In genomic region chr3:89250435-89251040, GRCm38 (mm10) we compare ENCODE assay signal across 8 mouse cellular contexts. TPM values are rescaled to one million over a fixed set of nuclear protein-coding genes. Genes with fewer than 3 reads are reported as not detected.
DNase-seq lines count a peak whose midpoint lies in the region; ATAC-seq and TF ChIP-seq lines count a peak whose summit lies in the region.

No protein-coding gene starts in this region.

- TF ChIP-seq EP300 in liver, embryonic 14.5 days (IDR thresholded peaks at IDR 0.05; ENCODE audit: low read depth), result no peak

- H3K4me1 ChIP-seq in liver, embryonic 14.5 days (replicated peaks; ENCODE audit: control insufficient read depth in 2 of 2, insufficient read depth in 2 of 2, low read length in 1 of 2), result peaks cover 9 to 14% of the 10 kb centered on the region in 2 experiments

- no peak overlapping the region for H3K9ac ChIP-seq in liver, embryonic 14.5 days (replicated peaks)

- DNase-seq in left cerebral cortex, adult 2 months (ENCODE audit: extremely low spot score in 1 of 2, low spot score in 2 of 2), result peak in 1 of 2 experiments; percentile 47
- no peak for DNase-seq in left cerebral cortex, adult 8-10 months (ENCODE audit: low spot score in 2 of 2)
- peak; percentile 48 for DNase-seq in MEL-GATA-1-ER (ENCODE audit: extremely low read depth, low read depth)
- peak; percentile 84 for DNase-seq in embryo, embryonic 10 days (ENCODE audit: low spot score)
- peak; percentile 74 to 77 for DNase-seq in heart, postnatal 14 days
- no peak for DNase-seq in liver, embryonic 14.5 days (ENCODE audit: low read depth in 3 of 3, low spot score in 3 of 3)
- peak; percentile 78 to 81 for DNase-seq in spleen, postnatal 36 days (ENCODE audit: low spot score in 2 of 2)
- DNase-seq in left cerebral cortex, adult 9 months (ENCODE audit: low spot score in 2 of 2), result no peak

- peak overlapping the region; percentile 1; the same call in 1 of the 2 replicates for H3K27ac ChIP-seq in left cerebral cortex, adult 2 months
- H3K27ac ChIP-seq in liver, embryonic 14.5 days, result no peak overlapping the region

- TF ChIP-seq CTCF in left cerebral cortex, adult 2 months (IDR thresholded peaks at IDR 0.05), result peak; percentile 74
- TF ChIP-seq CTCF in liver, embryonic 14.5 days (IDR thresholded peaks at IDR 0.05; ENCODE audit: low read depth), result peak; percentile 80

- H3K9me3 ChIP-seq in liver, embryonic 14.5 days (ENCODE audit: control insufficient read depth, low read length), result no peaks in the 10 kb centered on the region

- H3K36me3 ChIP-seq in liver, embryonic 14.5 days (replicated peaks; ENCODE audit: control insufficient read depth, insufficient read depth, low read depth), result no peaks in the 10 kb centered on the region

- H3K27me3 ChIP-seq in liver, embryonic 14.5 days (ENCODE audit: control insufficient read depth, insufficient read depth, low read length), result peaks cover 13% of the 10 kb centered on the region

- H3K4me3 ChIP-seq in left cerebral cortex, adult 2 months, result no peak overlapping the region
- no peak overlapping the region for H3K4me3 ChIP-seq in liver, embryonic 14.5 days (ENCODE audit: insufficient read depth in 1 of 2, low read depth in 2 of 2, low read length in 2 of 2)

- 12% methylated on average over 7 of the region's 7 CpGs for WGBS in liver, embryonic 14.5 days (ENCODE audit: insufficient replicate concordance)

- no peak for ATAC-seq in liver, embryonic 14.5 days (ENCODE audit: insufficient read depth)

- no peak overlapping the region for H3K4me2 ChIP-seq in liver, embryonic 14.5 days (ENCODE audit: low read depth)

- intact Hi-C loops in left cerebral cortex, adult 2 months (cut with DNase I), result loop anchor here (1.0 to 2.0 kb wide), 2 partner anchors 32 to 58 kb away; no protein-coding TSS in a partner anchor
- intact Hi-C loops in heart, postnatal 14 days (cut with DNase I), result loop anchor here (1.0 to 2.0 kb wide), 3 partner anchors 16 to 58 kb away; no protein-coding TSS in a partner anchor

RNA-seq across cellular contexts. Expression of gene Trim46, which starts 4.4 kb away (rescaled TPM):
- total RNA-seq in left cerebral cortex, adult 2 months (2021), result 10 to 100 TPM; 82.8 to 85.1 TPM
- 10 to 100 TPM; 66.2 to 74.6 (median 68.4) TPM for total RNA-seq in left cerebral cortex, adult 8-10 months (2022)
- under 1 TPM; 0.68 to 0.76 TPM for total RNA-seq in heart, postnatal 14 days (2021)
- polyA plus RNA-seq in liver, embryonic 14.5 days (2012; rRNA removed), result 0.29 and 0.41 TPM in 2 replicates
- polyA plus RNA-seq in liver, embryonic 14.5 days (2014; fragmentation: Nextera tagmentation; extraction: Ambion mirVana), result 0.05 TPM in 1 of 2 replicates, not detected in the other

RNA-seq across cellular contexts. Expression of gene Krtcap2, which starts 4.8 kb away (rescaled TPM):
- 10 to 100 TPM; 63.2 to 71.4 TPM for total RNA-seq in left cerebral cortex, adult 2 months (2021)
- 10 to 100 TPM; 70.4 to 91.2 (median 83.7) TPM for total RNA-seq in left cerebral cortex, adult 8-10 months (2022)
- total RNA-seq in heart, postnatal 14 days (2021), result 10 to 100 TPM; 71.9 to 72.8 TPM
- 26.3 and 26.4 TPM in 2 replicates for polyA plus RNA-seq in liver, embryonic 14.5 days (2012; rRNA removed)
- polyA plus RNA-seq in liver, embryonic 14.5 days (2014; fragmentation: Nextera tagmentation; extraction: Ambion mirVana), result 117 and 138 TPM in 2 replicates

RNA-seq across cellular contexts. Expression of gene Dpm3, which starts 8.6 kb away (rescaled TPM):
- total RNA-seq in left cerebral cortex, adult 2 months (2021), result 10 to 100 TPM; 50.9 to 53.1 TPM
- total RNA-seq in left cerebral cortex, adult 8-10 months (2022), result 10 to 100 TPM; 51.6 to 64.2 (median 54.6) TPM
- 10 to 100 TPM; 47.6 to 58.7 TPM for total RNA-seq in heart, postnatal 14 days (2021)
- 89.7 and 115 TPM in 2 replicates for polyA plus RNA-seq in liver, embryonic 14.5 days (2012; rRNA removed)
- 64.3 and 65.8 TPM in 2 replicates for polyA plus RNA-seq in liver, embryonic 14.5 days (2014; fragmentation: Nextera tagmentation; extraction: Ambion mirVana)

RNA-seq across cellular contexts. Expression of gene Slc50a1, which starts 19.8 kb away (rescaled TPM):
- total RNA-seq in left cerebral cortex, adult 2 months (2021), result 10 to 100 TPM; 36.0 to 38.6 TPM
- total RNA-seq in left cerebral cortex, adult 8-10 months (2022), result 10 to 100 TPM; 38.0 to 48.9 (median 45.5) TPM
- total RNA-seq in heart, postnatal 14 days (2021), result 10 to 100 TPM; 20.6 to 22.7 TPM
- 16.5 and 21.8 TPM in 2 replicates for polyA plus RNA-seq in liver, embryonic 14.5 days (2012; rRNA removed)
- polyA plus RNA-seq in liver, embryonic 14.5 days (2014; fragmentation: Nextera tagmentation; extraction: Ambion mirVana), result 17.3 and 18.7 TPM in 2 replicates

RNA-seq across cellular contexts. Expression of gene Muc1, which starts 21.7 kb away (rescaled TPM):
- total RNA-seq in left cerebral cortex, adult 2 months (2021), result under 1 TPM; 0.29 to 0.33 TPM
- total RNA-seq in left cerebral cortex, adult 8-10 months (2022), result 1 to 10 TPM in 1 of 4 experiments, under 1 TPM in 3; 0.36 to 1.5 (median 0.67) TPM
- total RNA-seq in heart, postnatal 14 days (2021), result under 1 TPM; 0.22 to 0.98 TPM
- polyA plus RNA-seq in liver, embryonic 14.5 days (2012; rRNA removed), result 0.02 and 0.18 TPM in 2 replicates
- polyA plus RNA-seq in liver, embryonic 14.5 days (2014; fragmentation: Nextera tagmentation; extraction: Ambion mirVana), result 0.08 and 0.11 TPM in 2 replicates

Comparison
In these comparisons a context has a peak if more than half of its experiments do, and no peak if none do; other contexts are left out.
1. DNase-seq: peak in MEL-GATA-1-ER (single experiment), embryo, embryonic 10 days (single experiment), heart, postnatal 14 days (2 of 2) and spleen, postnatal 36 days (2 of 2); none in left cerebral cortex, adult 8-10 months (0 of 2), liver, embryonic 14.5 days (0 of 3) and left cerebral cortex, adult 9 months (0 of 2).
2. RNA of gene Trim46, which starts 4.4 kb away (total RNA-seq): 82.8 to 85.1 TPM in left cerebral cortex, adult 2 months and 66.2 to 74.6 TPM in left cerebral cortex, adult 8-10 months; 0.68 to 0.76 TPM in heart, postnatal 14 days; every median in the first group is over 10 times any median in the second.